Mouse (Mus musculus): ENCODE measurements around the gene Slfn3. TPM values are rescaled to one million over a fixed set of nuclear protein-coding genes. Genes with fewer than 3 reads are reported as not detected.
A peak's percentile ranks its signal among the peaks of the same experiment; 100 is the strongest.
"Not testable (repeated sequence)": the region's sequence is repeated elsewhere in the genome, so short reads cannot be mapped to it uniquely, and the experiment has no call there.

Slfn3 gene
- under 1 TPM; 0.19 to 0.32 TPM for total RNA-seq (2021)

GRCm38 (mm10) chr11:83191134-83191893 is at the start of gene Slfn3:
Gene Slfn3, plus strand, starts transcription at chr11:83191330.
- intact Hi-C loops (cut with DNase I) = no loop called here
- DNase-seq (ENCODE audit: extremely low spot score in 1 of 2, low spot score in 2 of 2) = peak in 1 of 2 experiments; percentile 48

- intact Hi-C loops (cut with DNase I) = not testable (repeated sequence)
Measured at GRCm38 (mm10) chr11:83148939-83149338, 42.2 kb upstream of the Slfn3 start.

GRCm38 (mm10) chr11:83174948-83175539 is 16.1 kb upstream of the Slfn3 start, which contains the start of gene Slfn4:
Gene Slfn4, plus strand, starts transcription at chr11:83175186.
- intact Hi-C loops (cut with DNase I) = no loop called here
- no peak for DNase-seq (ENCODE audit: extremely low spot score in 1 of 2, low spot score in 2 of 2)

More at GRCm38 (mm10) chr11:83148939-83149338, 42.2 kb upstream of the Slfn3 start:
- not testable (repeated sequence) for DNase-seq (ENCODE audit: extremely low spot score in 1 of 2, low spot score in 2 of 2)

- DNase-seq (ENCODE audit: extremely low spot score in 1 of 2, low spot score in 2 of 2) = no peak
- intact Hi-C loops (cut with DNase I) = loop anchor here (1.0 kb wide), 1 partner anchor 277 kb away; no protein-coding TSS in a partner anchor
Measured at GRCm38 (mm10) chr11:83192001-83192400, 871 bp downstream of the Slfn3 start.

- intact Hi-C loops (cut with DNase I) = no loop called here
Measured at GRCm38 (mm10) chr11:83205002-83205401, 13.9 kb downstream of the Slfn3 start.

GRCm38 (mm10) chr11:83216119-83216518 is 25.0 kb downstream of the Slfn3 start:
- no peak for DNase-seq (ENCODE audit: extremely low spot score in 1 of 2, low spot score in 2 of 2)
- intact Hi-C loops (cut with DNase I) = no loop called here

More at GRCm38 (mm10) chr11:83205002-83205401, 13.9 kb downstream of the Slfn3 start:
- DNase-seq (ENCODE audit: extremely low spot score in 1 of 2, low spot score in 2 of 2) = no peak

GRCm38 (mm10) chr11:83221328-83221877 is 30.3 kb downstream of the Slfn3 start:
- DNase-seq (ENCODE audit: extremely low spot score in 1 of 2, low spot score in 2 of 2) = no peak
- intact Hi-C loops (cut with DNase I) = no loop called here

GRCm38 (mm10) chr11:83223367-83223766 is 32.2 kb downstream of the Slfn3 start:
- DNase-seq (ENCODE audit: extremely low spot score in 1 of 2, low spot score in 2 of 2) = no peak
- intact Hi-C loops (cut with DNase I) = no loop called here

GRCm38 (mm10) chr11:83223793-83224192 is 32.7 kb downstream of the Slfn3 start:
- DNase-seq (ENCODE audit: extremely low spot score in 1 of 2, low spot score in 2 of 2); intact Hi-C loops (cut with DNase I): not testable (repeated sequence)

GRCm38 (mm10) chr11:83224217-83224616 is 33.1 kb downstream of the Slfn3 start:
- DNase-seq (ENCODE audit: extremely low spot score in 1 of 2, low spot score in 2 of 2) = no peak
- intact Hi-C loops (cut with DNase I) = no loop called here

GRCm38 (mm10) chr11:83224750-83225149 is 33.6 kb downstream of the Slfn3 start:
- intact Hi-C loops (cut with DNase I) = no loop called here
- DNase-seq (ENCODE audit: extremely low spot score in 1 of 2, low spot score in 2 of 2) = no peak

GRCm38 (mm10) chr11:83225371-83225960 is 34.3 kb downstream of the Slfn3 start:
- no peak for DNase-seq (ENCODE audit: extremely low spot score in 1 of 2, low spot score in 2 of 2)
- intact Hi-C loops (cut with DNase I) = no loop called here

- DNase-seq (ENCODE audit: extremely low spot score in 1 of 2, low spot score in 2 of 2) = no peak
- intact Hi-C loops (cut with DNase I) = no loop called here
Measured at GRCm38 (mm10) chr11:83227926-83228723, 37.0 kb downstream of the Slfn3 start.

GRCm38 (mm10) chr11:83230966-83231365 is 39.8 kb downstream of the Slfn3 start:
- intact Hi-C loops (cut with DNase I) = no loop called here
- DNase-seq (ENCODE audit: extremely low spot score in 1 of 2, low spot score in 2 of 2) = no peak

- intact Hi-C loops (cut with DNase I); DNase-seq (ENCODE audit: extremely low spot score in 1 of 2, low spot score in 2 of 2): not testable (repeated sequence)
Measured at GRCm38 (mm10) chr11:83233621-83234020, 42.5 kb downstream of the Slfn3 start.

GRCm38 (mm10) chr11:83237390-83237789 is 46.3 kb downstream of the Slfn3 start:
- DNase-seq (ENCODE audit: extremely low spot score in 1 of 2, low spot score in 2 of 2); intact Hi-C loops (cut with DNase I): not testable (repeated sequence)

GRCm38 (mm10) chr11:83238389-83238788 is 47.3 kb downstream of the Slfn3 start:
- no peak for DNase-seq (ENCODE audit: extremely low spot score in 1 of 2, low spot score in 2 of 2)
- intact Hi-C loops (cut with DNase I) = no loop called here

- intact Hi-C loops (cut with DNase I) = no loop called here
- DNase-seq (ENCODE audit: extremely low spot score in 1 of 2, low spot score in 2 of 2) = no peak
Measured at GRCm38 (mm10) chr11:83239811-83240210, 48.7 kb downstream of the Slfn3 start.

GRCm38 (mm10) chr11:83257211-83257610 is 66.1 kb downstream of the Slfn3 start:
- intact Hi-C loops (cut with DNase I); DNase-seq (ENCODE audit: extremely low spot score in 1 of 2, low spot score in 2 of 2): not testable (repeated sequence)

Data from left cerebral cortex, postnatal 10 days (tissue).